Mouse (Mus musculus): ENCODE results near the gene Gm45837.

Gm45837 gene

DNA sequence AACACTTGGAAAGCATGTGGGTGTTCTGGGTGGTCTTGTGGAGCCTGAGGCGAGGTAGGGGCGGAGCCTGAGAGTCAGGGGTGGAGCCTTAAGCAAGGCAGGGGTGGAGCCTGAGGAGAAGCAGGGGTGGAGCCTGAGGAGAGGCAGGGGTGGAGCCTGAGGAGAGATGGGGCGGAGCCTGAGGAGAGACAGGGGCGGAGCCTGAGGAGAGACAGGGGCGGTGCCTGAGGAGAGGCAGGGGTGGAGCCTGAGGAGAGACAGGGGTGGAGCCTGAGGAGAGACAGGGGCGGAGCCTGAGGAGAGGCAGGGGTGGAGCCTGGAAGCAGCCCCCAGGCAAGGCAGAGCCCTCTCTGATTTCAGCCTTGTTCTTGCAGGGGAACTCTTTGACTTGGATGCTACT, 90.5 kb downstream of the Gm45837 start:
- DNase-seq (ENCODE audit: low read depth, low spot score): no peak

DNA sequence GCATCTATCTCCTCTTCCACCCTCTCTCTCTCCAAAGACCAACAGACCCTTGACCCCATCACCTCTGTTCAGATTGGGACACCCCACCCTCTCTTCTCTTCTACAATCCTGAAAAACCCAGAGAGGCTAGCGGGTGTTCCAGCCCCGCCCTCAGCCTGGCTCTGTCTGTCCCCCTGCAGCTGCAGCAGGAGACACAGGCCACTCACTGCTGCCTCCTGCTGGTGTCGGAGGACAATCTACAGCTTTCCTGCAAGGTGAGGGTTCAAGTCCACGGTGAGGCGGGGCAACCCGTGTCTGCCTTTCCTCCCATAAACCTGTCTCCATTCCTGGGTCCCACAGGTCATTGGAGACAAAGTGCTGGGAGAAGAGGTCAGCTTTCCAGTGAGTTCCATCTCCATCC, 91.0 kb downstream of the Gm45837 start:
- no peak for DNase-seq (ENCODE audit: low read depth, low spot score)

DNA sequence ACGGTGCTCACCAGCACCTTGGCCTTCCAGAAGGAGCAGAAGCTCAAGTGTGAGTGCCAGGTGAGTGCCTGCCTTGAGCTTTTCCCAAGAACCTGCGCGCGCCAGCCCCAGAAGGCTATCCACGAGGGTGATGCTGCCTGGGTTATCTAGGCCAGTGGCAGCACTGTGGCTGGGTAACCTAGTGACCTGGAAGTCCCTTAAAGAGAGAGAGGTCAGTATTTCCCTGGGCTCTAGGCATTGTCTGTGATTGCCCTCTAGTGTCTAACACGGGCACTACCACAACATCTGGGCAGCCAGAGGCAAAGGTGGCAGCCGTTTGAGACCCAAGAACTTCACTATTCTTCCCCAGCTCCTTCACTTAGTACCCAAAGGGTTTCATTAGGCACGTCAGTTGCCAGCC, 92.7 kb downstream of the Gm45837 start:
- no peak for DNase-seq (ENCODE audit: low read depth, low spot score)

DNA sequence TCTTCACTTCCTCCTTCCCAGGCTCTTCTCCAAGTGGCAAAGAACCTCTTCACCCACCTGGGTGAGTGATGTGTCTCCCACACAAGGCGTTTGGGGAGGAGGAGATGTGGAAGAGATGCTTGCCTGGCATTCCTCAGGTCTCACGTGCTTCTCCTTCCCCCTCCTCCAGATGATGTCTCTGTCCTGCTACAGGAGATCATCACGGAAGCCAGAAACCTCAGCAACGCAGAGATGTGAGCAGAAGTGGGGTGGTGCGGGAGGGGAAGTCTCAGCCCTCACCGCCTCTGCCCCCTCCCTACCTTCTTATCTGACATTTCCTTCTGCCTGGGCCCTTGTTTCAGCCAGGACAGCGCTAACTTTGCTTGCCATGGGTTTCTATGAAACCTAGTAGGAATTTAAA, 93.1 kb downstream of the Gm45837 start:
- no peak for DNase-seq (ENCODE audit: low read depth, low spot score)

DNA sequence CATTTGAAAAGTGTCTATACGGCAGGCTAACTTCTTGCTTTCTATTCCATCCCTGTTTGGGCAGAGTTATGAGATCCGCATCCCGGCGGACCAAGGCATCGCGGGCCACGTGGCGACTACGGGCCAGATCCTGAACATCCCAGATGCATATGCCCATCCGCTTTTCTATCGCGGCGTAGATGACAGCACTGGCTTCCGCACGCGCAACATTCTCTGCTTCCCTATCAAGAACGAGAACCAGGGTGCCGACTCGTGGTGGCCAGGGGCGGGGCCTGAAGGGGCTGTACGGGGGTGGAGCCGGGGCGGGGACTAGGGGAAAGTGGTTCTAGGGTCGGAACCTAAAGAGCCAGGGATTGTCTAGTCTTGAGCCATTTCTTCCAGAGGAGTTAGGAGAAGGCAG, 93.8 kb downstream of the Gm45837 start:
- no peak for DNase-seq (ENCODE audit: low read depth, low spot score)

DNA sequence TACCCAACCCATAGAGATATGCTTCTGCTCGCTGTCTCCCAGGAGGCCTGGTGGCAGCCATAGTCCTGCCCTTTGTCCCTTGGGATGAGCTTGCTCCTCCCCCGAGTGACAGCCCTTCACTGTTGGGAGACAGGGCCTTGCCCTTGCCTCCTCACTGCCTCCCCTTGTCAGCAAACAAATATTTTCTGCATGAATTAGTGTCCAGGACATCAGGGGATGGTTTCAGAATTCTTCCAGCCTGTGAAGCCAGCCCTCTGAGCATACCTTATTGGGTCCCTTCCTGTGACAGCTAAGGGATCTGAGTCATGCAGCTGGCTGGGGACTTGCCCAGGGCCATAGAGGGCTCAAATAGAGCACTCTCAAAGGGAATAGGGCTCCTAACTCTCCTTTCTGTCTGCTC, 98.5 kb downstream of the Gm45837 start:
- DNase-seq (ENCODE audit: low read depth, low spot score): no peak

DNA sequence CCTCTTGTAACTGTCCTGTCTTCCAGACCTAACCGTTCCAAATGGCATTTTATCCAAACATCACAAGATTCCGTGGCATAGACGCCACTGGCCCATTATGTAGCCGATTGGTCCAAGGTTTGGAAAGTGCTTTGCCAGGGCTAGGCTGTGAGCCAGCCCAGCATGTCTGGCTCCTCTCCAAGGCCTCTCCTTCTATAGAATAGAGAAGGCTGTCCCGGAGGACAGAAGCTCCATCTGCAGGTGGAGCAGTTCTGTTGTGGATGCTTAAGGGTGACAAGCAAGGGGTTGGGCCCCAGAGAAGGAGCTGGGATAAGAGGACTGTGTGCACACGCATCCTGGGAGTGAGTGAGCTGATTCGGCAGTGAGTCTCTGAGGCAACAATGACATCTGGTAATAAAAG, 103.0 kb downstream of the Gm45837 start:
- DNase-seq (ENCODE audit: low read depth, low spot score): no peak

DNA sequence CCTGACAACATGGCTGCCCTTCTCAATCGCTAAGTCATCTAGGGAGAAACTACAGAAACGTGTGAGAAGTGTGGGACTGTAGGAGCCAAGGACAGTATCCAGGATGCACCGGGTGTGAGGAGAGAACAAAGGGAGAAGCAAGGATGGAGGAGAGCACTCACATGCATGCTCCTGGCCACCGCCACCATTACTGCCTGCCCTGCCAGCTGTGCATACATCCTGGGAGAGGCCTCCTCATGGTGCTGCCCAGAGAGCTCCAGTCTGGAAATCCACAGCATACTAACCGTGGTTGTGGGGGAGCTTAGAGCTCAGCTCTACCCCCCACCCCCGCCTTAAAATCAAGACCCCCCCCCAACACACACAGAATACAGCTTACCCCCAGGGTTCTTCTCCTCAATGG, 104.1 kb downstream of the Gm45837 start:
- no peak for DNase-seq (ENCODE audit: low read depth, low spot score)

DNA sequence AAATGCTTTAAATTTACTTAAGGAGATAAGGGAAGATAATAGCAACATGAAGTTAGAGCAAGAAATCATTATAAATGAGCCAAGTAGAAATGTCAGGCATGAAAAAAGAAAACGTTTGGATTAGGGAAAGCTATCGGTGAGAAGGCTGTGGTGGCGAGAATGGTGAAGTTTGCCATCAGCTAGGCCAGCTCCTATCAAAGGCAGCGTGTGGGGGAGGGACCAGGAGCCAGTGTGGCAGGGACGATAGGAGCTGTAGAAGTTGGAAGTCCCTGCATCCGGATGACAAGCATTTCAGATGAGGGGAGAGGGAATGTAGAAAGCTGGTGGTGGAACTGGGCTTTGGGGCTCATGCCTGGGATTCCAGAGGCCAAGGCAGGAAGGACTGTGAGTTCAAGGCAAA, 104.6 kb downstream of the Gm45837 start:
- no peak for DNase-seq (ENCODE audit: low read depth, low spot score)

DNA sequence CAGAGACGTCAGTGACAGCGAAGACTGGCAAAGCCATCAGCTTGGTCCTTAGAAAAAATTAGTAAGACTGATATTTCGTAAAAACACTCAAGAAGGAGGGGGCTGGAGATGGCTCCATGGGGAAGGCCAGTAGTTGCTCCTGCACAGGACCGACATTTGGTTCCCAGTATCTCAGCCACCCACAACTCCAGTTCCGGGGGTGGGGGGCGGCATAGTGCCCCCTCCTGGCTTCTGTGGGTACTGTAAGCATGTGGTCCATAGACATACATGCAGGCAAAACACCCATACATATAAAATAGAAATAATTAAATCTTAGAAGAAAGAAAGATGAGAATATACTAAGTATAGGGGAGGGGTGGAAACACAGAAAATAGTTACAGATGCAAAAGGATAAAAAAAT, 105.8 kb downstream of the Gm45837 start:
- DNase-seq (ENCODE audit: low read depth, low spot score): no peak

DNA sequence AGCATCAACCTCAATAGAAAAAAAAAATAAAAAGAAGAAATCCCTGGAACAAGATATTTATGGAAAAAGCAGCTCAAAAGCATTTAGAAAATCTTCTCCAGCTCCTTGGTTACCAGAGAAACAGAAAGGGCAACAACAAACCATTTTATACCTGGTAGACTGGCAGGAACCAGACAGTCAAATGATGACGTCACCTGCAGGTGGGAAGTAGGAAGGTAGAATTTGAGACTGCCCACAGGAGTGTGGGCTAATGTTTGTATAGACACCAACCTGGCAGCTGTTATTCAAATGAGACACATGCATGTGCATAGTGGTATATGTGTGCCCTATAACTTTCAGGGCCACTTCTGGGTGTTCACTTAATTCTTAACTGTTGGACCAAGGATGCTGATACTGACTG, 111.0 kb downstream of the Gm45837 start:
- no peak for DNase-seq (ENCODE audit: low read depth, low spot score)

DNA sequence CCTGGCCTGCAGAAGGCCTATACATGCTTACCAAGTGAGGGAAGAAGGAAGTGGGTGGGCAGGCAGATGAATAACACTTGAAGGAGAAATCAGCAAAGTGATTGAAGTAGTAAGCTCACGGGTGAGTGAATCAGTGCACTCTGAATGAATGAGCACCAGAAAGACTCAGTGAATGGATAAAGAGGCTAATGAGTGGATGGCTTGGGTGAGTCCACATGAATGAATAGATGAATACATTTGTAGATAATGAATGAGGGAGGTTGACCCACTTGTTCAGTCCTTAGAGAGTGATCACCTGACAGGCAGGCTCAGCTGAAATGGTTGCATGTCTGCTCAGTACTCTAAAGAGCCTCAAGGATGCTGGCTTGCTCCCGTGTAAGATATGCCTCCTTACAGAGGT, 112.5 kb downstream of the Gm45837 start:
- no peak for DNase-seq (ENCODE audit: low read depth, low spot score)

DNA sequence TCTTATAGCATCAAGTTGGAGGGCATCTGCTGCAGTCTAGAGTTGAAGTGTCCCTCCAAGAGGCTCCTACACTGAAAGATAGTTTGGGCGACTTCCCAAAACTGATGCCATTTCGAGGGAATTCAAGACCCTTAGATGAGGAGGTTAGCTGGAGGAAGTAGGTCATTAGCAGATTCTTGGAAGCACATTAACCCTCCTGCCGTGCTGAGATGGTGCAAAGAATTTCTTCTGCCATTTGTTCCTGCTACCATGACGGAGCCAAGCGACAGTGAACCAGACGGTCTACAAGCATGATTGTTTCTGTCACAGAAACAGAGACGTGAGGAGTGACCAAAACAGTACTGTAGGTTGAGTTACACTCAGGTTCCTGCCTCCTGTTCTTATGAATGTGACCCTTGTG, 115.8 kb downstream of the Gm45837 start:
- DNase-seq (ENCODE audit: low read depth, low spot score): no peak

DNA sequence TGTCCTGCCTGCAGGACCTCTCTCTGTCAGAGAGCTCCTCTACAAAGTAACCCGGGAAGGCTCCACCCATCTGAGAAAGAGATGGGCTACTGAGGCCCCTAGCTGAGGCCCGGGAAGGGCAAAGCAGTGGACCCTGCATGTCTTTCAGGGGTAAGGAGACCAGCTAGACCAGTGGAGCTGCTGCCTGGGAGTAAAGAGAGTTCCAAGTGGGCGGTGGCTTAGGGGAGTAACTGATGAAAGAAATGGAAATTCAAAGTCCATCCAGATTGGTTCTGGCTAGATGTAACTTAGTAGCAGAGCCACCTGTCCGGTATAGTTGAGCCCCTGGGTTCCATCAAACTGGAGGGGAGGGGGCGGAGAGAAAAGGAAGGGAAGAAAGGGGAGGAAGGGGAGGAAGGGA, 123.7 kb downstream of the Gm45837 start:
- DNase-seq (ENCODE audit: low read depth, low spot score): no peak

DNA sequence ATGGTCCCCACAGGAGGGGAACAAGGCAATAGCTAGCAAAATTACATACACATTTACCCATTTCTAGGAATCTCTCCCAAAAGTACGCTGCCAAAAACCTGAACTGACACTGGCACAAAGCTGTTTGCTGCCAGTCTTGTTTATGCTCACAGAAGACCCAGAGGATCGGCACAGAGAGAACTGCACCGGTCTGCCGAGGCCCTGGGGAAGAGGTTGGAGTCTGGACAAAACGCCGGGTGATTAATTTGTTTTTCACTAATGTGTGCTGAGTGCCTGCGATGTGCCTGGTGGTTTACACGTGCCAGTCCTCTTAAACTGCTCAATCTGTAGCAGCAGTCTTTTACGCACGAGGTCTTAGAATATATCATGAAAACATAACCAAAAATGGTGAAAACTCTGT, 124.4 kb downstream of the Gm45837 start:
- no peak for DNase-seq (ENCODE audit: low read depth, low spot score)

DNA sequence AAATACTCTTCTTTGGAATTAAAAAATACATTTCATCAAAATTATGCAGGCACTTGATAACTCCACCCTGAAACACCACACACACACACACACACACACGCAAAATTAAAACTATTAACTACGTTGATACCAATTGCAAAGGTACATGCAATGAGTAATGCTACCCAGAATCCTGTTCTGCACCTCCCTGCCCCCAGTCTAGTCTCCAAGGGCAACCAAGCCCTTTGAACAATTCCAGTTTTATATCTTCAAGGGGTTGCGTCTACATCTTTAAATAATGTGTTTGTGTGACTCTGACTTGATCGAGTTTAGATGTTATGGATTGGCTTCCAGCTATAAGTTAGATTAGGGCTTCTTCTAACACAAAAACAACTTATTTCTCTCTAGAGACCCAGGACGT, 124.8 kb downstream of the Gm45837 start:
- no peak for DNase-seq (ENCODE audit: low read depth, low spot score)

DNA sequence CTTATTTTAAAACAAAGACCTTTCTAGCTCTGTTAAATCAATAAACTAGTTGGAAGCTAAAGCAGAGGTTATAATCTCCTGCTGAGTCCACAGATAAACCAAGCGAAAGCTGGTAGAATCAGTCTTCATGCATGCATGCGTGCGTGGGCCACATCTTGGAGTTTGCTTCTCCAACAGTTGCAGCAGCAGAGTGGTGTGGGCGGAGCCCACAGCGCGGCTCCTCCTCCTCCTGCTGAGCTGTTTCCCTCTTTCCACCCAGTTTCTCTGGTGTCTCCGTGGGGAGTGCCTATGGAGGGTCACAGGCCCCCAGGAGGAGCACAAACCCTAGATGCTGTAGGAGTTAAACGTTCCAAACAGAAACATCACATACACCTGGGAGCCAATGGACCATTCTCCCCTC, 126.9 kb downstream of the Gm45837 start:
- no peak for DNase-seq (ENCODE audit: low read depth, low spot score)

DNA sequence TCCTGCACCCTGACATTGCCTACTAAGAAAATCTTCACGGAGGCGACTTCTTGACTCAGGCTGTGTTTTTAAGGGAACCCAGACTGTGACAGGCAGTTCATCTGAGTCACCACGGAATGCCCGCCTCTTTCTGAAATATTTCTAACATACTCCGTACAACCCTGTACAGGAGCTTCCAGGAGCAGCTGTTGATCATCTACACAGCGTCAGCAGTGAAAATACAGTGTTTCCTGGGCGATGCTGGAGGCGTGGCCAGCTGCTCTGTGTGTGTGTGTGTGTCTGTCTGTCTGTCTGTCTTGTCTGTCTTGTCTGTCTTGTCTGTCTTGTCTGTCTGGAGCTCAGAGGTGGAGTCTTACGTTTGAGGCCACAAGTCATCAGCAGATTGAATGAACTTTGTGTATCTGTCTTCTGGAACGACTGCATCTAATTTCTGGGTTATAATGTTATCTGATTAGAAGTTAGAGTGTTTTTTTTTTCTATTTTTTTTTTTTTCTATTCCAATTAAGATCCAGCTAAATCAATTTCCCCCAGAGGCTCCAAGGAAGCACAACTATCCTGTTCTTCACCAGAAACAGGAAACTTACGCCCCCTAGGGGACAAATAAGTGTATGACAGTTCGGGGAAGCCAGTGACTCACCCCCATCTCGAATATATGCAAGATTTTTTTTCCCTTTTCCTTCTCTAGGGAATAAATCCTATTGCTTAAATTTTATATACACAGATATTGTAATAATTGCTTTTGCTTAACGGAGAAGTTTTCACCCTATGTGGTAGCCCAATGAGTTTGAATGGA, 127.7 kb downstream of the Gm45837 start:
- no peak for DNase-seq (ENCODE audit: low read depth, low spot score)

DNA sequence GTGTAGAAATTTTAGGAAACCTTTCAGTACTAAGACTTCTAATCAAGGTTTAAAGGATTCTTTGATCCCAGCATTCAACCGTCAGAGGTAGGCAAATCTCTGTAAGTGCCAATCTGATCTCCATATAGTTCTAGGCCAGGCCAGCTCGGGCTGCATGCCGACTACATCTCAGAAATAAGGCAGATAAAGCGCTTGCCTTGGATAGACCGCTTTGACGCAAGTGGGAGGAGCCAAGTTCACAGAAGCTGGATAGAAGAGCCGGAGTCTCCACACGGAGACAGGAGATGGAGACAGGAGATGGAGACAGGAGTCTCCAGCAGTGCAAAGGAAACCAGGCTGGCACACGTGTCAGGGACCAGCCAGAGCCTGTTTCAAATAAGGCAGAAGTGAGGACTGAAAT, 129.1 kb downstream of the Gm45837 start:
- no peak for DNase-seq (ENCODE audit: low read depth, low spot score)

DNA sequence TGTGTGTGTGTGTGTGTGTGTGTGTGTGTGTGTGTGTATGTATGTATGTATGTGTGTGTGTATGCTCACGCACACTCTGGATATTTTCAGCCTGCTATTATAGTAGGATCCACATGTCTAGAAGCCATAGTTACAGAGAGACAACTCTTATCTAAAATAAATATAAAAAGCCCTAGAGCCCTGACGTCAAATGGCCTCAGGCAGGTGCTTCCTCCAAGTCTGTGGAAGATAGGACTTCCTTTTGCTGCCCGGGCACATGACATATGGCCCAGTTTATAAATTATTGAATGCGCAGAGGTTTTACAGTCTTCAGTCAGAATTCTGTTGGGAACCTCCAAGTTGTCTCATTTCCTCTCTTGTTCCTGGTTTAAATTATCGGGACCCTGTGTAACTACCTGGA, 130.0 kb downstream of the Gm45837 start:
- no peak for DNase-seq (ENCODE audit: low read depth, low spot score)

DNA sequence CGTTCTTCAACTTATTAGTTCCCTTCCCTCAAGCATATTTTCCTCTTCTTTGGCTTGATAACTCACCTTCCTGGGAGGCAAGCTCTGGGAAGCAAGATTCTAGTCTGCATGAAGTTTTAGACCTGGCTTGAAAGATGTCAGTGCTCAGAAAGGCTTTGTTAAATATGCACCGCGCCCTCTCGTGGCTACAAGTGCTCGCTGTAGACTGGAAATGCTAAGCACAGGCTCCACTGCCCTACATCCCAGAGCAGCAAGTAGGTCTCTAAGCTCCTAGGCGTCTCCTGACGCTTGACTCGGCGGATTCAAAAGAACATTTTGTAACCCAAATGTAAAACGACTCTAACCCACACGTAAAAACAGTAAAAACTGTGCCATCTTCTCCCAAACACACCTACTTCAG, 130.4 kb downstream of the Gm45837 start:
- no peak for DNase-seq (ENCODE audit: low read depth, low spot score)

DNA sequence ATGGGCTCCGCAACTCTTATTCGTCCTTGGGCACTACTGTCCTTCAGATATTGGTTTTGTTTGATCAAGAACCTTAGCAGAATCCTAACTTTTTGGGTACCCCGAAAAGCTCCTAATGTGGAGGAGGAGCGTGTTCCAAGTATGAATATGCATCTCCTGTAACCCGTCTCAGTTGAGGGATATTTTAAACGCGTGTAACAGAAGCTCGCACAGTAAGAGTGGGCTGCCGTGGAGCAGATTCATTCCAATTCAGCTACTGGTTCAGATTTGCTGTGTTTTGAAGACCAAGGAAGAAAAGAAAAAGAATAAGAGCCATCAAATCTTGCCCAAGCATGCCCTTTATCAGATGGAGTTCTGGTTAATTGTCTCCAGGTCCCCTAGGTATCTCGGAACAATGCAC, 131.0 kb downstream of the Gm45837 start:
- DNase-seq (ENCODE audit: low read depth, low spot score): no peak

DNA sequence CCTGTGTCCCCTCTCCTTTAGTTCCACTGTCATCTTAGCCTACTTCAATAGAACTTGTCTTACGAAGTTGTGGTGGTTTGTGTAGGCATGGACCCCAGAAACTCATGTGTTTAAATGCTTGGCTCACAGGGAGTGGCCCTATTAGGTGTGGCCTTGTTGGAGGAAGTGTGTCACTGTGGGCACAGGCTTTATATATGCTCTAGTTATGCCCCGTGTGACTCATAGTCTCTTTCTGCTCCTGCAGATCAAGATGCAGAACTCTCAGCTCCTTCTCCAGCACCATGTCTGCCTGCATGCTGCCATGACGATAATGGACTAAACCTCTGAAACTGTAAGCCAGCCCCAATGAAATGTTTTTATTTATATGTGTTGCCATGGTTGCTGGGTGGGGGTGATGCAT, 137.0 kb downstream of the Gm45837 start:
- no peak for DNase-seq (ENCODE audit: low read depth, low spot score)

DNA sequence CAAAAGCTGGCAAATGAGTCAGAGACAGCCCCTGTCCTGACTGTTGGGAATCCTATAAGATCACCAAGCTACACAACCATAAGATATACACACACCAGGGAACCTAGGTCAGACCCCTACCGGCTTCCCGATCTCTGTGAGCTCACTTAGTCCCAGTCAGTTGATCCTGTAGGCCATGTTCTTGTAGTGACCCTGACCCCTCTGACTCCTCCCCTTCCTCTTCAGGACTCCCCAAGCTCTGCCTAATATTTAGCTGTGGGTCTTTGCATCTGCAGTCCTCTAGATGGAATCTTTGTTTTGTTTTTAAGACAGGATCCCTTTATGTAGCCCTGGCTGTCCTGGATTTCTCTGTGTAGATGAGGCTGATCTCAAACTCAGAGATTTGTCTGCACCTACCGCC, 138.6 kb downstream of the Gm45837 start:
- DNase-seq (ENCODE audit: low read depth, low spot score): no peak
